Mouse (Mus musculus) kidney, adult 2 months (tissue): Measurements from ENCODE around the gene Npr1.

Source experiments
- CTCF ChIP-seq: fragments of 200-500 bp; conservative IDR thresholded peaks from 2 replicates; pipeline ENCODE4 v1.5.1; 2011; ENCODE audit warnings: low read depth, mild to moderate bottlenecking, control low read depth, low read length, moderate library complexity, mixed read lengths; ENCODE audit not compliant: insufficient read depth, insufficient read length
- POLR2A ChIP-seq: fragments of 200-500 bp; IDR thresholded peaks from one replicate; pipeline ENCODE4 v1.6.1; 2011; ENCODE audit warnings: low read depth, low read length, control low read depth

DNA sequence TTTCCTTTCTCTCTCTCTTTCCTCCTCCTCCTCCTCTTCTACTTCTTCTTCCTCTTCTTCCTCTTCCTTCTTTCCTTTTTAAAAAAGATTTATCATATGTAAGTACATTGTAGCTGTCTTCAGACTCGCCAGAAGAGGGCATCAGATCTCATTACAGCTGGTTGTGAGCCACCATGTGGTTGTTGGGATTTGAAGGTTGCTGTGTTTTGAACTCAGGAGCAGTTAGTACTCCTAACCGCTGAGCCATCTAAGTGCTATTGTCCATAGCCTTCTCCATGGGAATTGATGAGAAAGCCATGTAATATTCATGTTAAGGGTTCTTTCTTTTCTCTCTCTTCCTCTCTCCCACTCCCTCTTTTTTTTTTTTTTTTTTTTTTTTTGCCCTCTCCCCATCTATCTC lies 25.7 kb upstream of the Npr1 start:
- TF ChIP-seq POLR2A: no peak
- TF ChIP-seq CTCF: 0 out of 2 replicates have a peak, but pooled peaks have one; percentile 16
